ENCODE assay signal across 12 mouse cellular contexts in genomic region chr1:89751344-89751743, GRCm38 (mm10).
DNase-seq lines count a peak whose midpoint lies in the region; ATAC-seq and TF ChIP-seq lines count a peak whose summit lies in the region.
"Had no signal": no experiment of that assay in that cellular context is flagged by ENCODE, and none has a peak within 500 bp of the region (broad histone marks: within the 10 kb centered on the region; RNA-seq: fewer than 3 reads in every experiment).

No protein-coding gene starts in this region.

- TF ChIP-seq POLR2A in kidney, adult 2 months (IDR thresholded peaks at IDR 0.05; ENCODE audit: low read depth, low read length) = no peak

- no peak for TF ChIP-seq CTCF in kidney, adult 2 months (conservative IDR thresholded peaks at IDR 0.05; ENCODE audit: insufficient read depth, insufficient read length, low read depth, low read length)

- H3K9me3 ChIP-seq in hindbrain, embryonic 10.5 days = no peaks in the 10 kb centered on the region
- no peaks in the 10 kb centered on the region for H3K9me3 ChIP-seq in kidney, embryonic 15.5 days (replicated peaks)
- no peaks in the 10 kb centered on the region for H3K9me3 ChIP-seq in neural tube, embryonic 12.5 days

- H3K4me1 ChIP-seq in kidney, adult 2 months (ENCODE audit: control insufficient read depth, insufficient read depth, low read length) = peaks cover 7% of the 10 kb centered on the region
- H3K4me1 ChIP-seq in hindbrain, embryonic 10.5 days (replicated peaks) = peaks cover 41% of the 10 kb centered on the region
- peaks cover 29% of the 10 kb centered on the region for H3K4me1 ChIP-seq in kidney, embryonic 15.5 days
- H3K4me1 ChIP-seq in neural tube, embryonic 12.5 days = peaks cover 51% of the 10 kb centered on the region

- 56% methylated on average over 11 of the region's 11 CpGs for WGBS in kidney, adult 2 months
- 71% methylated on average over 11 of the region's 11 CpGs for WGBS in hindbrain, embryonic 10.5 days
- WGBS in kidney, embryonic 15.5 days = 60% methylated on average over 11 of the region's 11 CpGs
- WGBS in neural tube, embryonic 12.5 days = 42% methylated on average over 11 of the region's 11 CpGs

- no peak for ATAC-seq in kidney, embryonic 15.5 days (replicated peaks; ENCODE audit: low FRiP score)
- peak; percentile 27; the same call in 1 of the 2 replicates for ATAC-seq in neural tube, embryonic 12.5 days (ENCODE audit: low FRiP score, low read depth)
- no peak for ATAC-seq in megakaryocyte-erythroid progenitor cell, adult 5-6 weeks (replicated peaks; ENCODE audit: low FRiP score, low TSS enrichment, poor library complexity, severe bottlenecking)
- ATAC-seq: inflammation-experienced regulatory T-cells, adult 6 months had no signal

- no peaks in the 10 kb centered on the region for H3K36me3 ChIP-seq in kidney, adult 2 months (ENCODE audit: control insufficient read depth, insufficient read depth, low read length)
- peaks cover 7% of the 10 kb centered on the region; the same call in 1 of the 2 replicates for H3K36me3 ChIP-seq in hindbrain, embryonic 10.5 days
- H3K36me3 ChIP-seq in kidney, embryonic 15.5 days = 0 out of 2 replicates have a peak, but pooled peaks cover 4% of the 10 kb centered on the region
- H3K36me3 ChIP-seq in neural tube, embryonic 12.5 days = no peaks in the 10 kb centered on the region

- H3K27ac ChIP-seq in kidney, adult 2 months (ENCODE audit: insufficient read depth, low read depth, low read length) = no peak overlapping the region
- 0 out of 2 replicates have a peak overlapping the region, but pooled peaks have one; percentile 64 for H3K27ac ChIP-seq in hindbrain, embryonic 10.5 days
- no peak overlapping the region for H3K27ac ChIP-seq in kidney, embryonic 15.5 days
- H3K27ac ChIP-seq in neural tube, embryonic 12.5 days = no peak overlapping the region

- peak overlapping the region; percentile 51 for H3K4me2 ChIP-seq in kidney, embryonic 15.5 days
- H3K4me2 ChIP-seq in neural tube, embryonic 12.5 days (replicated peaks) = peak overlapping the region; percentile 48

- no peak overlapping the region for H3K9ac ChIP-seq in kidney, embryonic 15.5 days
- H3K9ac ChIP-seq in neural tube, embryonic 12.5 days = no peak overlapping the region

- DNase-seq in kidney, adult 2 months = peak; percentile 74
- no peak for DNase-seq in kidney, postnatal 4 days
- no peak for DNase-seq in hindbrain, embryonic 10.5 days (ENCODE audit: low spot score)
- no peak for DNase-seq in left cerebral cortex, adult 8-10 months (ENCODE audit: low spot score in 2 of 2)
- DNase-seq: left cerebral cortex, postnatal 4 days; lung, postnatal 10 days; spleen, adult 18-20 months; thymus, postnatal 4 days had no signal

- H3K27me3 ChIP-seq in kidney, adult 2 months (replicated peaks; ENCODE audit: control insufficient read depth, insufficient read depth, low read length) = no peaks in the 10 kb centered on the region
- peaks cover 48% of the 10 kb centered on the region for H3K27me3 ChIP-seq in hindbrain, embryonic 10.5 days (ENCODE audit: insufficient read depth, poor library complexity, severe bottlenecking)
- peaks cover 30% of the 10 kb centered on the region for H3K27me3 ChIP-seq in kidney, embryonic 15.5 days
- H3K27me3 ChIP-seq in neural tube, embryonic 12.5 days (replicated peaks) = peaks cover 5% of the 10 kb centered on the region; the same call in 1 of the 2 replicates

- no peak overlapping the region for H3K4me3 ChIP-seq in kidney, adult 2 months (ENCODE audit: insufficient read depth, low read depth, low read length)
- H3K4me3 ChIP-seq in hindbrain, embryonic 10.5 days = 0 out of 2 replicates have a peak overlapping the region, but pooled peaks have one; percentile 38
- H3K4me3 ChIP-seq in kidney, embryonic 15.5 days (replicated peaks) = no peak overlapping the region
- H3K4me3 ChIP-seq in neural tube, embryonic 12.5 days = no peak overlapping the region
